Mouse (Mus musculus) hindbrain, embryonic 13.5 days (tissue): ENCODE results near the gene Gm4567. TPM values are rescaled to one million over a fixed set of nuclear protein-coding genes. Genes with fewer than 3 reads are reported as not detected.
"Not testable (repeated sequence)": the region's sequence is repeated elsewhere in the genome, so short reads cannot be mapped to it uniquely, and the experiment has no call there.

Source experiments
- ATAC-seq: fragments of 200-750 bp; cut with Nextera tagmentation; 2 replicates; pipeline ENCODE4 v1.8.0; 2017; ENCODE audit warnings: moderate TSS enrichment; ENCODE audit not compliant: low FRiP score
- H3K27ac ChIP-seq: fragments of 300-500 bp; sonication (generic); 2 replicates; pipeline ENCODE4 v1.5.1; 2015; ENCODE audit warnings: inconsistent platforms, mild to moderate bottlenecking, moderate library complexity
- H3K27me3 ChIP-seq: fragments of 300-500 bp; sonication (generic); 2 replicates; pipeline ENCODE4 v1.6.1; 2015; ENCODE audit warnings: mild to moderate bottlenecking, inconsistent platforms
- H3K36me3 ChIP-seq: fragments of 300-500 bp; sonication (generic); 2 replicates; pipeline ENCODE4 v1.6.1; 2015; ENCODE audit warnings: mild to moderate bottlenecking, inconsistent platforms
- H3K4me1 ChIP-seq: fragments of 300-500 bp; sonication (generic); replicated peaks from 2 replicates; pipeline ENCODE4 v1.6.1; 2015; ENCODE audit warnings: inconsistent platforms
- H3K4me2 ChIP-seq: fragments of 300-500 bp; sonication (generic); 2 replicates; pipeline ENCODE4 v1.6.1; 2015; ENCODE audit warnings: inconsistent platforms, mild to moderate bottlenecking, moderate library complexity
- H3K4me3 ChIP-seq: fragments of 300-500 bp; sonication (generic); 2 replicates; pipeline ENCODE4 v1.5.1; 2015; ENCODE audit warnings: mild to moderate bottlenecking, inconsistent platforms
- H3K9ac ChIP-seq: fragments of 300-500 bp; sonication (generic); 2 replicates; pipeline ENCODE4 v1.6.1; 2015; ENCODE audit warnings: mild to moderate bottlenecking, inconsistent platforms
- H3K9me3 ChIP-seq: fragments of 300-500 bp; sonication (generic); 2 replicates; pipeline ENCODE4 v1.6.1; 2016; ENCODE audit warnings: inconsistent platforms
- WGBS: fragments of 180-500 bp; shearing (Covaris S2); methylation state at CpG from one replicate; pipeline ENCODE4 v1.1.7; 2015; 5-methylcytosine and 5-hydroxymethylcytosine counted together
- polyA plus RNA-seq: library from polyadenylated mRNA; unstranded; fragments of >200 nt; fragmentation: Nextera tagmentation; extraction: Ambion mirVana; gene quantifications from 2 replicates; pipeline ENCODE4 v1.2.1, GENCODE M21; 2015

Gm4567 gene
- polyA plus RNA-seq: not detected in 2 replicates

GRCm38 (mm10) chr7:22719610-22720009 lies at the start of gene Gm4567:
Gene Gm4567 (minus strand): TSS chr7:22719710.
- not testable (repeated sequence) for H3K4me3 ChIP-seq, H3K36me3 ChIP-seq, H3K27me3 ChIP-seq, H3K27ac ChIP-seq, H3K9ac ChIP-seq, ATAC-seq, H3K4me2 ChIP-seq, H3K9me3 ChIP-seq, H3K4me1 ChIP-seq
- WGBS: no CpG with 5 or more reads among the region's 1 CpGs

- not testable (repeated sequence) for H3K4me1 ChIP-seq, H3K36me3 ChIP-seq, H3K27me3 ChIP-seq, ATAC-seq, H3K4me3 ChIP-seq, H3K27ac ChIP-seq, H3K4me2 ChIP-seq, H3K9ac ChIP-seq, H3K9me3 ChIP-seq
- WGBS: 43% methylated on average over 2 of the region's 3 CpGs
Measured at GRCm38 (mm10) chr7:22761397-22761796, 41.9 kb upstream of the Gm4567 start, which contains the start of gene Vmn1r157. Gene Vmn1r157 (plus strand): TSS chr7:22761697.

- not testable (repeated sequence) for H3K27me3 ChIP-seq, H3K9ac ChIP-seq, H3K4me3 ChIP-seq, H3K4me1 ChIP-seq, H3K9me3 ChIP-seq, H3K27ac ChIP-seq, ATAC-seq, H3K4me2 ChIP-seq, H3K36me3 ChIP-seq
- no CpG with 5 or more reads among the region's 2 CpGs for WGBS
Measured at GRCm38 (mm10) chr7:22692217-22692616, 27.3 kb downstream of the Gm4567 start, which contains the start of gene Gm8693. Gene Gm8693 (minus strand): TSS chr7:22692317.

Other genes starting within 250 kb of the Gm4567 start
- not detected in 2 replicates for gene Vmn1r151, start 220.0 kb downstream of the Gm4567 start, polyA plus RNA-seq
- gene Vmn1r152, start 196.7 kb downstream of the Gm4567 start, polyA plus RNA-seq: not detected in 2 replicates
- not detected in 2 replicates for gene Gm8677, start 184.8 kb downstream of the Gm4567 start, polyA plus RNA-seq
- gene Gm4201, start 154.4 kb downstream of the Gm4567 start, polyA plus RNA-seq: not detected in 2 replicates
- gene Gm4565, start 131.6 kb downstream of the Gm4567 start, polyA plus RNA-seq: not detected in 2 replicates
- gene Vmn1r155, start 61.7 kb downstream of the Gm4567 start, polyA plus RNA-seq: not detected in 2 replicates
- gene Gm8693, start 27.4 kb downstream of the Gm4567 start, polyA plus RNA-seq: not detected in 2 replicates
- not detected in 2 replicates for gene Vmn1r157, start 42.0 kb upstream of the Gm4567 start, polyA plus RNA-seq
- gene Vmn1r158, start 71.1 kb upstream of the Gm4567 start, polyA plus RNA-seq: not detected in 2 replicates
- not detected in 2 replicates for gene Vmn1r159, start 123.9 kb upstream of the Gm4567 start, polyA plus RNA-seq
- gene Vmn1r160, start 151.5 kb upstream of the Gm4567 start, polyA plus RNA-seq: not detected in 2 replicates